Mouse (Mus musculus) ES-E14 (cell line): ENCODE results near the gene Zfp526. TPM values are rescaled to one million over a fixed set of nuclear protein-coding genes. Genes with fewer than 3 reads are reported as not detected.

Experiments
- DNase-seq: peaks from one replicate; pipeline ENCODE4 v3.0.0-alpha.2; 2013; ENCODE audit warnings: low read depth, low spot score
- H3K27ac ChIP-seq: 2 replicates; pipeline ENCODE4 v1.5.1; 2012; ENCODE audit warnings: low read depth, mild to moderate bottlenecking, low read length, moderate library complexity, mixed read lengths; ENCODE audit not compliant: poor library complexity, insufficient read depth, severe bottlenecking
- H3K36me3 ChIP-seq: 2 replicates; pipeline ENCODE4 v1.6.1; 2012; ENCODE audit warnings: mild to moderate bottlenecking, low read length, moderate library complexity, mixed read lengths; ENCODE audit not compliant: control insufficient read depth, poor library complexity, insufficient read depth, severe bottlenecking
- H3K4me1 ChIP-seq, 2 experiments: fragments of 150-350 bp in 1 of 2; sonication (generic) in 1 of 2; 2 replicates each; pipeline ENCODE4 v1.6.1; 2012; ENCODE audit warnings: low read length in 2 of 2, mild to moderate bottlenecking in 1 of 2, mixed read lengths in 1 of 2; ENCODE audit not compliant: control insufficient read depth in 2 of 2, insufficient read depth in 2 of 2, poor library complexity in 1 of 2
- H3K4me3 ChIP-seq, 2 experiments: fragments of 150-350 bp in 1 of 2; sonication (generic) in 1 of 2; 2 replicates each; pipeline ENCODE4 v1.5.1; 2012; ENCODE audit warnings: low read length in 2 of 2, low read depth in 1 of 2, mild to moderate bottlenecking in 1 of 2, mixed read lengths in 1 of 2; ENCODE audit not compliant: insufficient read depth in 1 of 2, poor library complexity in 1 of 2, severe bottlenecking in 1 of 2
- H3K9ac ChIP-seq: 2 replicates; pipeline ENCODE4 v1.6.1; 2012; ENCODE audit warnings: low read depth, mild to moderate bottlenecking, low read length, mixed read lengths; ENCODE audit not compliant: poor library complexity, insufficient read depth, severe bottlenecking
- H3K9me3 ChIP-seq: fragments of 150-350 bp; sonication (generic); 2 replicates; pipeline ENCODE4 v1.6.1; 2012; ENCODE audit warnings: low read depth, mild to moderate bottlenecking, low read length; ENCODE audit not compliant: control insufficient read depth, insufficient read depth
- CHD2 ChIP-seq: IDR thresholded peaks from 2 replicates; pipeline ENCODE4 v1.6.1; 2014; ENCODE audit warnings: mild to moderate bottlenecking, low read depth, low read length, inconsistent platforms
- HCFC1 ChIP-seq: IDR thresholded peaks from 2 replicates; pipeline ENCODE4 v1.6.1; 2012; ENCODE audit warnings: low read length, inconsistent platforms, borderline replicate concordance; ENCODE audit not compliant: insufficient read depth
- MAFK ChIP-seq: IDR thresholded peaks from 2 replicates; pipeline ENCODE4 v1.6.1; 2014; ENCODE audit warnings: mild to moderate bottlenecking, low read depth, low read length, inconsistent platforms; ENCODE audit not compliant: insufficient read depth
- ZC3H11A ChIP-seq: IDR thresholded peaks from 2 replicates; pipeline ENCODE4 v1.6.1; 2012; ENCODE audit warnings: low read depth, mild to moderate bottlenecking, inconsistent platforms, low read length, borderline replicate concordance
- ZNF384 ChIP-seq: IDR thresholded peaks from 2 replicates; pipeline ENCODE4 v1.6.1; 2012; ENCODE audit warnings: low read depth, low read length, inconsistent platforms
- in situ Hi-C, 2 experiments: fragments of 600-800 bp; cut with MboI; formaldehyde crosslinking; loops; one replicate each; pipeline ENCODE4 v1.15.1; 2025; ENCODE audit warnings: low sequenced_read_pairs in 2 of 2, inconsistent platforms in 1 of 2; ENCODE audit not compliant: unreplicated experiment in 2 of 2
- total RNA-seq: library from RNA; depleted of rRNA; stranded (reverse); fragments of 300-350 nt; gene quantifications from 2 replicates; pipeline ENCODE4 v1.2.3, GENCODE M21; 2012

Zfp526 gene
- total RNA-seq, 1 experiment: 5.0 TPM

DNA sequence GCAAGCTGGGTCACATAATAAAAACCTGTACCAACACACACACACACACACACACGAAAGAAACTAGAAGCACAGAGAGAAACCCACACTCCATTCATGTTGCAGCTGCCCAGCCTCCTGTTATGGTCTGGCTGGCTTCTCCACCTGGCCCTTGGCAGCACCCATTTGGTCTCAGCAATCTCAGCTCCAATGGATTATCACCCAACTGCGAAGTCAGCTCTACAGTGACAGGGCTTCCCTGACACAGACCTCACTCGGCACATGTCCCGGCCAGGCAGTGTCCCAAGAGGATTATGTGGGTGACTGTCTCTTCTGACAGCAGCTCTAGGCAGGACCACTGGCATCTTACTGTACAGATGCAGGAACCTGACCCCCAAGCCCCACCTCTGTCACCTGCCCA is 10.7 kb upstream of the Zfp526 start:
- no peak for DNase-seq
- H3K4me1 ChIP-seq: peaks cover 5 to 22% of the 10 kb centered on the region in 2 experiments; a peak in 3 of 4 replicates
- in situ Hi-C loops: no loop called here
- no peaks in the 10 kb centered on the region for H3K9me3 ChIP-seq
- TF ChIP-seq ZNF384 (no peak), HCFC1 (no peak)
- peaks cover 44% of the 10 kb centered on the region for H3K36me3 ChIP-seq
- no peak overlapping the region for H3K4me3 ChIP-seq
- H3K27ac ChIP-seq: no peak overlapping the region
- no peak overlapping the region for H3K9ac ChIP-seq

DNA sequence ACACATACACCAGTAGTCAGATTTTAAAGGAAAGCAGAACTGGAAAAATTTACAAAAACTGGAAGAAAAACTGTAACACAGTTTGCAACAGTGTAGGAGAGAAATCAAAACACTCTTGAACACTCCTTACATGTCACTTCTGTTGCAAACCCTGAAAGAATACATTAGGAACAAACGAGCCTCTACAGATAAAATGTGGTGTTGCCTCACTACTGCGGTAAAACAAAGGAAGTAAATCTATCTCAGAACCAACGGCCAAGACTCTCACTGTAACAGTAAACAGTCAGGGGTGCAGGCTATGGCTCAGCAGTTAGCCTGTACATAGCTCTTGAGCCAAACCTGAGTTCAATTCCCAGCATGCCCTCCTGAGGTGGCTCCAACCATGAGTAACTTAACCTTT is 8.1 kb upstream of the Zfp526 start:
- DNase-seq: no peak
- H3K4me1 ChIP-seq: peaks cover 7 to 16% of the 10 kb centered on the region in 2 experiments; a peak in 3 of 4 replicates
- no peaks in the 10 kb centered on the region for H3K9me3 ChIP-seq
- H3K4me3 ChIP-seq: no peak overlapping the region
- in situ Hi-C loops: no loop called here
- peaks cover 33% of the 10 kb centered on the region for H3K36me3 ChIP-seq
- H3K9ac ChIP-seq: no peak overlapping the region
- H3K27ac ChIP-seq: no peak overlapping the region
- TF ChIP-seq HCFC1 (no peak), CHD2 (no peak), ZNF384 (no peak), MAFK (no peak), ZC3H11A (no peak)

DNA sequence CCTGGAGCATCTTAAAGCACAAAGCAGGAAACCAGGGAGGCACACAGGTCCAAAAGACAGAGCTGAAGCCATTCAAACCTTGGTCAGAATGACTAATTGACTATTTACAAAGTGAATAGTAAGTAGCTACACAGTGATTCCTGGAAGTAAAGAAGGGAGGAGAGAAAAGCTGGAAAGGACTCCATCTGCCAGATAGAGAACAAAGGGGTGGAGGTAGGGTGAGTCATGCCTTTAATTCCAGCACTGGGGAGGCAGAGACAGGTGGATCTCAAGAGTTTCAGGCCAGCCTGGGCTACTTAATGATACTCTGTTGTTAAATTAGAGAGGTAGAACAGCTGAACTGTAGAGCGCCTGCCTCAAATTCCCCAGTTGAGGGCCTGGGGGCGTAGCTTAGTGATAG is 7.1 kb upstream of the Zfp526 start:
- peaks cover 31% of the 10 kb centered on the region for H3K36me3 ChIP-seq

DNA sequence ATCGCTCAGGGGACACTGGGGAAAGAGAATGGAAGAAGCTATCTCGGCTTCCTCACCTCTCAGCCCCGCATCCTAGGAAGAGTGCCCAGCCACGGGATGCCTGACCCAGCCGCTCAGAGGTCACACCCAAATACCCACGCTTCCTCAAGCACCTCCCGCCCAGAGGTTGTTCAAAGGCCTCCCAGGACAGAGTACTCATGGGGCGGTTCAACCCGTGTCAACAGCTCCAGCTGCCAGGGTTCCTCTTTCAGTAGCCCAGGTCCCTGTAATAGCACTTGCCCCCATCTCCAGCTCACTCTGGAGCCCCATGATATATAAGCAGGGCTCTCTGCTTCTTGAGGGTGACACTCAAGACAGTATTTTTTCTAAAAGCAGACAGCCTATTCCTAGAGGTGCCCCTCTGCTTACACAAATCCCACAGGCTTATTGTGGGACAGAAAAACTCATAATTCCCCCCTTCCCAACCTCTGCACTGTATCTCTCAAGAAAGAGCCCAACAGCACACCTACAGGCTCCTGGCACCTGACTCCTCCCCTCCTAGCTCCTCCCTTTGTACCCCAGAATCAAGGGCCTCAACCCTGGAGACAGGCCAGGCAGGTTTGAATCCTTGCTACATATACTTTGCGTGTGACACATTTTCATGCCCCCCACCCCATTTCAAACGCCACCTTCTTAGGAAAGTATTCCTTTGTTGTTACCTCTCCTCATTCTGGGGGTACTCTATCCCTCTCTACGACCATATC is 3.4 kb upstream of the Zfp526 start:
- Histone ChIP-seq H3K36me3 (peaks cover 11% of the 10 kb centered on the region; the same call in 1 of the 2 replicates), H3K9ac (no peak overlapping the region), H3K4me3 (no peak overlapping the region), H3K4me1 (peaks cover 4 to 19% of the 10 kb centered on the region in 2 experiments; a peak in 3 of 4 replicates), H3K27ac (no peak overlapping the region), H3K9me3 (no peaks in the 10 kb centered on the region)
- in situ Hi-C loops: no loop called here
- DNase-seq: no peak
- no peak for TF ChIP-seq ZNF384

More for the DNA sequence above, 7.1 kb upstream of the Zfp526 start:
- Histone ChIP-seq H3K9ac (no peak overlapping the region), H3K27ac (0 out of 2 replicates have a peak overlapping the region, but pooled peaks have one; percentile 28), H3K9me3 (no peaks in the 10 kb centered on the region), H3K4me3 (no peak overlapping the region), H3K4me1 (peaks cover 6 to 15% of the 10 kb centered on the region in 2 experiments; a peak in 3 of 4 replicates)
- TF ChIP-seq CHD2: no peak
- no peak for TF ChIP-seq ZC3H11A
- TF ChIP-seq MAFK: no peak
- TF ChIP-seq ZNF384: no peak
- TF ChIP-seq HCFC1: no peak
- in situ Hi-C loops: no loop called here
- DNase-seq: no peak
